Mouse (Mus musculus): Measurements from ENCODE around the gene Glt8d2. TPM values are rescaled to one million over a fixed set of nuclear protein-coding genes. Genes with fewer than 3 reads are reported as not detected.

The Glt8d2 gene
- polyA plus RNA-seq, 1 experiment from 2014 or later = 0.44 TPM

GRCm38 (mm10) chr10:82670205-82670604, 20.2 kb downstream of the Glt8d2 start:
- no peaks in the 10 kb centered on the region for H3K27me3 ChIP-seq (replicated peaks)
- no peaks in the 10 kb centered on the region for H3K36me3 ChIP-seq

GRCm38 (mm10) chr10:82666436-82667234, 23.8 kb downstream of the Glt8d2 start:
- H3K9ac ChIP-seq = no peak overlapping the region
- H3K4me1 ChIP-seq = peaks cover 8% of the 10 kb centered on the region; the same call in 1 of the 2 replicates
- ATAC-seq = peak; percentile 83
- WGBS (ENCODE audit: insufficient replicate concordance) = 16% methylated on average over 22 of the region's 22 CpGs
- peak overlapping the region; percentile 22; the same call in 1 of the 2 replicates for H3K4me3 ChIP-seq
- H3K36me3 ChIP-seq = no peaks in the 10 kb centered on the region
- H3K27me3 ChIP-seq (replicated peaks) = no peaks in the 10 kb centered on the region
- H3K9me3 ChIP-seq (replicated peaks) = no peaks in the 10 kb centered on the region
- peak overlapping the region; percentile 53 for H3K4me2 ChIP-seq
- H3K27ac ChIP-seq = no peak overlapping the region

More at GRCm38 (mm10) chr10:82670205-82670604, 20.2 kb downstream of the Glt8d2 start:
- H3K4me2 ChIP-seq = no peak overlapping the region
- no peak overlapping the region for H3K9ac ChIP-seq
- H3K27ac ChIP-seq = no peak overlapping the region
- peaks cover 8% of the 10 kb centered on the region; the same call in 1 of the 2 replicates for H3K4me1 ChIP-seq
- H3K9me3 ChIP-seq (replicated peaks) = no peaks in the 10 kb centered on the region
- WGBS (ENCODE audit: insufficient replicate concordance) = 41% methylated on average over 6 of the region's 6 CpGs
- no peak overlapping the region for H3K4me3 ChIP-seq
- no peak for ATAC-seq

- ATAC-seq = no peak
- Histone ChIP-seq H3K4me2 (no peak overlapping the region), H3K27me3 (replicated peaks) (no peaks in the 10 kb centered on the region), H3K27ac (no peak overlapping the region), H3K9ac (no peak overlapping the region), H3K36me3 (no peaks in the 10 kb centered on the region), H3K4me1 (peaks cover 8% of the 10 kb centered on the region; the same call in 1 of the 2 replicates), H3K4me3 (no peak overlapping the region), H3K9me3 (replicated peaks) (no peaks in the 10 kb centered on the region)
- WGBS (ENCODE audit: insufficient replicate concordance) = 56% methylated on average over 3 of the region's 3 CpGs
Measured at GRCm38 (mm10) chr10:82665951-82666350, 24.5 kb downstream of the Glt8d2 start.

GRCm38 (mm10) chr10:82663289-82663688, 27.2 kb downstream of the Glt8d2 start:
- no peaks in the 10 kb centered on the region for H3K27me3 ChIP-seq (replicated peaks)
- peaks cover 8% of the 10 kb centered on the region; the same call in 1 of the 2 replicates for H3K4me1 ChIP-seq
- H3K4me2 ChIP-seq = no peak overlapping the region
- H3K9me3 ChIP-seq (replicated peaks) = no peaks in the 10 kb centered on the region
- no peaks in the 10 kb centered on the region for H3K36me3 ChIP-seq
- no peak for ATAC-seq
- WGBS (ENCODE audit: insufficient replicate concordance) = 60% methylated on average over 2 of the region's 2 CpGs
- no peak overlapping the region for H3K4me3 ChIP-seq
- H3K27ac ChIP-seq = no peak overlapping the region
- no peak overlapping the region for H3K9ac ChIP-seq

GRCm38 (mm10) chr10:82662267-82662990, 28.0 kb downstream of the Glt8d2 start:
- Histone ChIP-seq H3K27me3 (replicated peaks) (no peaks in the 10 kb centered on the region), H3K27ac (no peak overlapping the region), H3K4me1 (peaks cover 8% of the 10 kb centered on the region; the same call in 1 of the 2 replicates), H3K9ac (no peak overlapping the region), H3K4me3 (no peak overlapping the region), H3K36me3 (no peaks in the 10 kb centered on the region), H3K9me3 (replicated peaks) (no peaks in the 10 kb centered on the region), H3K4me2 (no peak overlapping the region)
- ATAC-seq = no peak
- WGBS (ENCODE audit: insufficient replicate concordance) = 70% methylated on average over 14 of the region's 14 CpGs

GRCm38 (mm10) chr10:82661820-82662219, 28.6 kb downstream of the Glt8d2 start:
- Histone ChIP-seq H3K9me3 (replicated peaks) (no peaks in the 10 kb centered on the region), H3K4me1 (peaks cover 6% of the 10 kb centered on the region; the same call in 1 of the 2 replicates), H3K9ac (no peak overlapping the region), H3K36me3 (no peaks in the 10 kb centered on the region), H3K27me3 (replicated peaks) (no peaks in the 10 kb centered on the region), H3K27ac (no peak overlapping the region), H3K4me3 (no peak overlapping the region), H3K4me2 (no peak overlapping the region)
- ATAC-seq = no peak
- WGBS (ENCODE audit: insufficient replicate concordance) = 73% methylated on average over 8 of the region's 8 CpGs

GRCm38 (mm10) chr10:82654581-82654980, 35.9 kb downstream of the Glt8d2 start:
- H3K9me3 ChIP-seq (replicated peaks) = no peaks in the 10 kb centered on the region
- no peaks in the 10 kb centered on the region for H3K27me3 ChIP-seq (replicated peaks)
- no peak overlapping the region for H3K4me3 ChIP-seq
- H3K27ac ChIP-seq = no peak overlapping the region
- no peak overlapping the region for H3K9ac ChIP-seq
- H3K4me1 ChIP-seq = no peaks in the 10 kb centered on the region
- H3K36me3 ChIP-seq = peaks cover 16% of the 10 kb centered on the region
- ATAC-seq = no peak
- H3K4me2 ChIP-seq = no peak overlapping the region
- 76% methylated on average over 3 of the region's 3 CpGs for WGBS (ENCODE audit: insufficient replicate concordance)

GRCm38 (mm10) chr10:82652625-82653024, 37.8 kb downstream of the Glt8d2 start:
- peaks cover 24% of the 10 kb centered on the region for H3K36me3 ChIP-seq
- H3K4me1 ChIP-seq = no peaks in the 10 kb centered on the region
- ATAC-seq = no peak
- no peaks in the 10 kb centered on the region for H3K9me3 ChIP-seq (replicated peaks)
- no peak overlapping the region for H3K9ac ChIP-seq
- H3K4me3 ChIP-seq = no peak overlapping the region
- no peak overlapping the region for H3K4me2 ChIP-seq
- WGBS (ENCODE audit: insufficient replicate concordance) = 55% methylated on average over 5 of the region's 5 CpGs
- no peaks in the 10 kb centered on the region for H3K27me3 ChIP-seq (replicated peaks)
- no peak overlapping the region for H3K27ac ChIP-seq

- no peak for ATAC-seq
- Histone ChIP-seq H3K4me2 (no peak overlapping the region), H3K4me1 (no peaks in the 10 kb centered on the region), H3K36me3 (peaks cover 37% of the 10 kb centered on the region), H3K9ac (no peak overlapping the region), H3K27me3 (replicated peaks) (no peaks in the 10 kb centered on the region), H3K4me3 (no peak overlapping the region), H3K9me3 (replicated peaks) (no peaks in the 10 kb centered on the region), H3K27ac (no peak overlapping the region)
- WGBS (ENCODE audit: insufficient replicate concordance) = 76% methylated on average over 5 of the region's 5 CpGs
Measured at GRCm38 (mm10) chr10:82651221-82651620, 39.2 kb downstream of the Glt8d2 start.

- 70% methylated on average over 17 of the region's 17 CpGs for WGBS (ENCODE audit: insufficient replicate concordance)
- ATAC-seq = no peak
- Histone ChIP-seq H3K27ac (no peak overlapping the region), H3K4me1 (no peaks in the 10 kb centered on the region), H3K27me3 (replicated peaks) (no peaks in the 10 kb centered on the region), H3K4me3 (no peak overlapping the region), H3K9me3 (replicated peaks) (no peaks in the 10 kb centered on the region), H3K36me3 (peaks cover 75% of the 10 kb centered on the region), H3K4me2 (no peak overlapping the region), H3K9ac (no peak overlapping the region)
Measured at GRCm38 (mm10) chr10:82647205-82647811, 43.1 kb downstream of the Glt8d2 start.

- Histone ChIP-seq H3K9ac (no peak overlapping the region), H3K4me1 (no peaks in the 10 kb centered on the region), H3K4me3 (no peak overlapping the region), H3K27ac (no peak overlapping the region), H3K4me2 (no peak overlapping the region), H3K36me3 (peaks cover 80% of the 10 kb centered on the region), H3K27me3 (replicated peaks) (no peaks in the 10 kb centered on the region), H3K9me3 (replicated peaks) (no peaks in the 10 kb centered on the region)
- 86% methylated on average over 8 of the region's 8 CpGs for WGBS (ENCODE audit: insufficient replicate concordance)
- ATAC-seq = no peak
Measured at GRCm38 (mm10) chr10:82646083-82646482, 44.4 kb downstream of the Glt8d2 start.

- Histone ChIP-seq H3K36me3 (peaks cover 97% of the 10 kb centered on the region), H3K27me3 (replicated peaks) (no peaks in the 10 kb centered on the region), H3K9ac (no peak overlapping the region), H3K4me1 (no peaks in the 10 kb centered on the region), H3K27ac (no peak overlapping the region), H3K9me3 (replicated peaks) (no peaks in the 10 kb centered on the region), H3K4me3 (no peak overlapping the region), H3K4me2 (no peak overlapping the region)
- no peak for ATAC-seq
- 87% methylated on average over 9 of the region's 9 CpGs for WGBS (ENCODE audit: insufficient replicate concordance)
Measured at GRCm38 (mm10) chr10:82641481-82641880, 49.0 kb downstream of the Glt8d2 start.
